Mouse (Mus musculus) brain, embryonic 18.5 days (tissue): Measurements from ENCODE around the gene Nutf2-ps1.
"Not testable (repeated sequence)": the region's sequence is repeated elsewhere in the genome, so short reads cannot be mapped to it uniquely, and the experiment has no call there.

Experiments
- DNase-seq: peaks from one replicate; pipeline ENCODE4 v3.0.0-alpha.2; 2012; ENCODE audit warnings: low read depth, low spot score

Nutf2-ps1 gene

DNA sequence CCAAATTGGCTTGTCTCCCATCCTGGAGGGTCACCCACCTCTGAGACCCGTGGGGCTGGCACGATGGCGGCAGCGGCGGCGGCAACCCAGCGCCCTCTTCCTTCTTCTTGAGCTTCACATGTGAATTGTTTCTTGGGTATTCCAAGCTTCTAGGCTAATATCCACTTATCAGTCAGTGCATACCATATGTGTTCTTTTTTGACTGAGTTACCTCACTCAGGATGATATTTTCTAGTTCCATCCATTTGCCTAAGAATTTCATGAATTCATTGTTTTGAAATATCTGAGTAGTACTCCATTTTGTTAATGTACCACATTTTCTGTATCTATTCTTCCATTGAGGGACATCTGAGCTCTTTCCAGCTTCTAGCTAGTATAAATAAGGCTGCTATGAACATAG, at the start of gene Nutf2-ps1:
Gene Nutf2-ps1 (minus strand): TSS at position 101 of the 400 bp plus-strand sequence.
- not testable (repeated sequence) for DNase-seq

GRCm38 (mm10) chr19:53638041-53638440, 49.2 kb upstream of the Nutf2-ps1 start:
- DNase-seq: no peak

DNA sequence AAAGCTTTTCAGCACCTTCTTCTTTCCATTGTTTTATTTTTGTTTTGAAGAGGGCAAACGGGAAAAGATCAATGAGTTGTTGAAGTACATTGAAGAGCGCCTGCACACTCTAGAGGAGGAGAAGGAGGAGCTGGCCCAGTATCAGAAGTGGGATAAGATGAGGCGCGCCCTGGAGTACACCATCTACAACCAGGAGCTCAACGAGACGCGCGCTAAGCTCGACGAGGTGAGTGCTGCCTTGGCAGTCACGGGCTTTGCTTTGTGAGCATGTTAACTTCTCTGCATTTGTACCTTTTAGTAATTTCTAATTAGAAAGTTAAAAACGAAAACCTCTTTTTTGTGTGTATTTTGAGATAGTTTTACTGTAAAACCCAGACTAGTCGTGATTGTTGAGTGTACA, 32.8 kb upstream of the Nutf2-ps1 start:
- no peak for DNase-seq

- no peak for DNase-seq
Measured at GRCm38 (mm10) chr19:53608921-53609320, 20.1 kb upstream of the Nutf2-ps1 start.

GRCm38 (mm10) chr19:53601363-53601655, 12.4 kb upstream of the Nutf2-ps1 start:
- no peak for DNase-seq

DNA sequence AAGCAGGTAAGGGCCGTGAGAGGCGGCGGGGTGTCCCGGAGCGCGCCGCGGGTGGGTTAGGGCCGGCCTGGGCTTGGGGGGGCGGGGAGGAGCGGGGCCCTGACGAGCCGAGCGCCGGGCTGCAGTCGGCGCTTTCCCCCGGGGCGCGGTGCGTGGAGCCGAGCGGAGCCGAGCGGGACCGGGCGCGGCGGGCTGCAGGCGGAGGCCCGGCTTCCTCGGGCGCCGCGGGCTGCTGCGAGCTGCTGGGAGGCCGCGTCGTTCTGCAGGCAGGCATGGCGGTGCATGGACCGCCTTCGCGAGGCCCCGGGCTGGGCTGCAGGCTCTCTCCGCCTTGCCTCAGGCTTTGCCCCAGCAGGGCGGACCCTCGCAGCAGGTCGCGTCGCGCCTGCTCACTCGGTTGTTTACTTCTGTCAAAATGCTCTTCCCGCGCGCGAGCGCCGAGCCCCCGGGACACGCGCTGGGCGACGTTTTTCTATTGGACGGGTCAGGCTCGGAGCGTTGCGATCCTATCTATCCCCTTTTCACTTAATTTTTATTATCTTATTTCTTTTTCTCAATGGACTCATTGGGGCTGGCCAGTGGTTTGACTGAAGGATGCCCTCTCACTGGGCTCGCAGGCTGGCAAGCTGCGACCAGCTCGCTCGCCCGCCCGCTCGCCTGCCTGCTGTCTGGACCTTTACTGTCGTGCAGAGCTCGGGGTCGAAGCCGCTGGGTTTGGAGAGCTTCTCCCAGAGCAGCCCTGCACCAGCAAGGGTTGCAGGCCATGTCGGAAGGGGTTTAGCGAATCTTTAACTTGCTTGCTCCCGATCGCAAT, 11.9 kb upstream of the Nutf2-ps1 start:
- DNase-seq: no peak

DNA sequence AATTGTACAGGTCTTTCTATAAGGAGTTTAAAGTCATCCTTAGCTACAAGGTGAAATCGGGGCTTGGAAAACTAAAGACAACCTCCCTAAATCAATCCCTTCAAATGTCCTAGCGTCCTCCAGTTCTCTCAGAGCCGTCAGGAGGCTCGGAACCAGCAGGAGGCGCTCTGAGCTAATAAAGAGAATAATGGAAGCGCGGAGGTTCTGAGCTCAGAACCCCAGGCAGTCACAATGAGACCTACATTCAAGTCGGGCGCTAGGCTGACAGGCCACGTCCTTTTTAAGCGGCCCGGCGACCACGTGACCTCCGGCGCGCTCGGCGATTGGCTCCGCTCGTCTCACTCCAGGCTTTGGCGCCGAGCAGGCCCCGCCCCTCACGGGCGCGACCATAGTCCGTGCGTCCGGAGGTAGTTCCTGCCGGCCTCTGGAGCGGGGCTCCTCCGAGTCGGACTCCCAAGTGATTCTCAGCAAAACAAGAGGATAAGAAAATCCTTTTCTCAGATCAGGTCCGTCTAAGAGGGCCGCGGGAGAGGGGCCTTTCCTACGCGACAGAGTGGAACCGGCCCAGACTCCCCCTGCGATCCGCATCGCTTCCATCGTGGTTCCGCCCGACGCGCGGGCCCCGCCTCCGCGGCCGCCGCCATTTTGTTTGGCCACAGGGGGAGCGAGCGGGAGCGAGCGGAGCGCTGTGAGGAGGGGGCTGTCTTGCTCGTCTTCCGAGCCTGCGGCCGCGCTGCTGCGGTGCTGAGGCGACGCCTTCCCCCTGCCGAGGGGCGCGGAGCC, 11.1 kb upstream of the Nutf2-ps1 start, which contains the start of gene Smc3:
Gene Smc3 (plus strand): TSS at position 642 of the 783 bp plus-strand sequence.
- peak; percentile 92 for DNase-seq

GRCm38 (mm10) chr19:53596723-53597474, 8.0 kb upstream of the Nutf2-ps1 start:
- DNase-seq: no peak

GRCm38 (mm10) chr19:53587686-53588085, 1.2 kb downstream of the Nutf2-ps1 start:
- not testable (repeated sequence) for DNase-seq

DNA sequence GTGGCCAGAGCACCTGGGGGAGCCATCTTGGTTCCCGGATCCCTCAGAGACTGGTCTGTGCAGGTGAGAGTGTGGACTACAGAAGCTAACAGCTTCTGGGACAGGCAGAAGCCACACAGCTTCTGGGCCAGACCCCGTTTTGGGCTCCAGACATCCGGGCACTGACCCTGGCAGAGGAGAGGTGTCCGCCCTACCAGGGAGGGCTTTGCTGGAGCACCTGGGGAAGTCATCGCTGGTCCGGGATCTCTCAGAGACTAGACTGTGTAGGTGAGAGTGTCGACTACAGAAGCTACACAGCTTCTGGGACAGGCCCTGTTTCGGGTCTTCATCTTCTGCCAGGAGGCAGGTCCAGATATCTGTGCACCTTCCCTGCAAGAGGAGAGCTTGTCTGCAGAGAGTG, 8.6 kb downstream of the Nutf2-ps1 start:
- DNase-seq: not testable (repeated sequence)

- peak; percentile 47 for DNase-seq
Measured at GRCm38 (mm10) chr19:53578597-53579252, 10.1 kb downstream of the Nutf2-ps1 start.

DNA sequence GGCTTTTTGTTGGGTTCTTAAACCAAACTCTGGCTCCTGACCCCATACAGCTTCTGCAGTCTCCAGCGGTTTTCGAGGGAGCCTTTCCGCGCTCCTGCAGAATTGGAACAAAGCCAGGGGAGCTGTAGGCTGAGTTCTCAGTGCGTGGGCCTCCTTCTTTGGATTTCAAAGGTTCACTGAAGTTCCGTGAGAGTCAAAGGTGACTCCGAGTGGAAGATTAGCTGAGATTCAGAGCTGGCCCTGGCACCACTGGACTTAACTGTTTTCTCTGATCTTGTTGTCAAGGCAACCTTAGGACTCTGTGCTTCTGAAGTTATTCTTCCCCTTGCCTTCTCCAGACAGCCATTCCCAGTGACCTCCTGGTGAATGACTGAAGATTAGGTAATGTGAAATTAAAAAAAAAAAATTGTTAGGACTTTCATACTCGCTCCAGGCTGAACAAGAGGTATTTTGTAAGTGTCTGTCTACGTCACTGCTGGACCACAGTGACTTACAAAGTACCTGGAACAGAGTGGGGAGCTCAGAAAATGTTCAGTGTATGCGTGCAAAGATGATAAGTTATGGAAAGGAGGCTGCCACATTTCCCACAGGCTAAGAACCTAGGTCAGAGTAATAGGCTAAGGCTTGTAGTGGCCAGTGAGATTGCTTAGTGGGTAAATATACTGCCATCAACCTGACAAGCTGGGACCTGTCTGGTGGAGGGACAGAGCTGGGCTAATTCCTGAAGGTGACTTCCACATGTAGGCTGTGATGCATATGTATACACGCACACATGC, 11.7 kb downstream of the Nutf2-ps1 start:
- DNase-seq: no peak

DNA sequence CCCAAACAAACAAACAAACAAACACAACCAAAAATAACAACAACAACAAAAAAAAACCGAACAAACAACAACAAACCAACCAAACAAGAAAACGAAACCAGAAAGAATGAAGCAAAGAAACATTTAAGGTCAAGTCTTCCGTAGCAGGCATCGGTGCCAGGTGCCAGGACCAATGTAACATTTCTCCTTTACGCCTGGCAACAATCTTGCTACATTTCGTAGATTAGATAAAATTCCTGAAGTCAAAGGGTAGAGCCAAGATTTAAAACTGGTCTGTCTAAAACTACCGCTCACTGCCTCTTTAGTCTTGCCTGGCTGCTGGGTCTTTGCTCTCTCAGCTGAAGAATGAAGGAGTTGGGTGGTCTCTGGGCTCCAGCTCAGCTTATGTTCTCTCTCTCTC, 12.8 kb downstream of the Nutf2-ps1 start:
- no peak for DNase-seq

DNA sequence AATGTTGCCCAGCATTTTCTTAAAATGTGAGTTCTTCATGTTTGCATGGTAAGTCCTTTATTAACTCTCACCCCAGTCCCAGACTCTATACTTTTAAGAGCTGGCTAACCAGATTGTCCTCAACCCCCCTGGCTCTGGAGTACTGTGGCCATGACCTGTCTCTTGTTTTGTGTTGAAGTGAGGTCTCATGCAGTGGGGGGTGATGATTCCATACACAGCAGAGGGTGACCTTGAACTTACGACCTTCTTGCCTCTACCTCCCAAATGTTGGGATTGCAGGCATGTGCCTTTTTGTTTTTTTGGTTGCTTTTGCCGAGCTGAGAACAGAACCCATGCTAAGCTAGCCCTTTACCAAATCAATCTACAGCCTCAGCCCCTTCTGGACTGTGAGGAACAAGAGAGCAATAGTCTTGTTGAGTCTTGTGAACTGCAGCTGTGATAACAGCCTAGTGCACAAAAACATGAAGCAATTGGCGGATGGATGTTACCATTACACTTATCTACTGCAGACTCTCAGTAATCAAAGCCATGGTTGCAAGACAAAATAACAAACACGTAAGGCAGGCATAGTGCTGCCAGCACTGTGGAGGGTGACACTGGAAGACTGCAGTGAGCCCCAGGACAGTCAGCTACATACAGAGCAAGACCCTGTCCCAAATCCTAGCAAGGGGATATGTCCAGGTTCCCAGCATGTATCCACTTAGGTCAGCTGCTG, 13.4 kb downstream of the Nutf2-ps1 start:
- DNase-seq: no peak

GRCm38 (mm10) chr19:53574546-53574945, 14.3 kb downstream of the Nutf2-ps1 start:
- DNase-seq: no peak

DNA sequence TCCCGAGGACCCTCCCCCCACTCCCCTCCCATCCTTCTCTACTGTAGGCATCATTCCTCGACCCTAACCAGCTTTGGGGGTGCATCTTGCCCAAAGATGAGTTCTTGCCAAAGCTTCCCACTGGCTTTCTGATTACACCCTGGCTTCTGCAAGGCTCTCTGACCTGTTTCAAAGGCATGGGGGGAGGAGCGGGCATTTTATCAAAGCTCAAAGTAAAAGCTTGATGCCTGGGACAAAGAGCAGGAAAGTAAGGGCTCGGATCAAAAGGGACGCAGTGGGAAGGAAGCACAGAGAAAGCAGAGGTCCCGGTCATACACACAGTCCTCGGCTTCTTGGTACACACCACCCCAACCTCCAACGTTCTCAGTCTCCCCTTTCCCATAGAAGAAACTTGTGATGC, 14.7 kb downstream of the Nutf2-ps1 start:
- no peak for DNase-seq

DNA sequence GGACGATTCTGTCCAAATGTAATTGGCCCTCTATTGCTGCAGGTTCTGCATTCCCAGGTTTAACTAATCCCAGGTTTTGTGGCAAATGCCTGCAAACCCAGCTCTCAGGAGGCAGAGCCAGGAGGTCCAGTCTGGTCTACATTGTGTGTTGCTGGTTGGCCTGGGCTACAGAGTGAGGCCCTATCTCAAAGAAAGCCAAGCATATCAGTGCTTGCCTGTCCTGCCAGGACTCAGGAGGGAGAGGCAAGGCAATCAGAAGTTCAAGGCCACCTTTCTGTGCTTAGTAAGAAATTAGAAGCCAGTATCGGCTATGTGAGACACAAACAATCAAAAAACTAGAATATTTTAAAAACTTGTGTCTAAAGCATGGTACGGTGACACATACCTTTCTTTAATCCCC, 15.7 kb downstream of the Nutf2-ps1 start:
- no peak for DNase-seq

DNA sequence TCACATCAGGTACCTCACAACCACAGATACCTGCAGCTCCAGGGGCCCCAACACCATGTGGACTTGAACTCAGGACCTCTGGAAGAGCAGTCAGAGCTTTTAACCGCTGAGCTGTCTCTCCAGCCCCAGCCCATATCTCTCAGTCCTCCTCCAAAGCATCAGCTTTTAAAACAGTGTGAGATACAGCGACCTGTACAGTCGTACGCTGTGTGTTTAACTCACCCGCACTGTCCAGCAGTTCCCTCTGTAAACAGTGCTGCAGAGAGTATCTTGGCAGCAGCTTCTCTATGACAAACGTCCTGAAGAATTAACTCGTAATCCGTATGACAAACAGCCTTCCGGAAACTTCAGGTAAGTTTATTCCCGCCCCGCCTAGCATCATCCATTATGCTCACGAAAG, 16.3 kb downstream of the Nutf2-ps1 start:
- DNase-seq: no peak

DNA sequence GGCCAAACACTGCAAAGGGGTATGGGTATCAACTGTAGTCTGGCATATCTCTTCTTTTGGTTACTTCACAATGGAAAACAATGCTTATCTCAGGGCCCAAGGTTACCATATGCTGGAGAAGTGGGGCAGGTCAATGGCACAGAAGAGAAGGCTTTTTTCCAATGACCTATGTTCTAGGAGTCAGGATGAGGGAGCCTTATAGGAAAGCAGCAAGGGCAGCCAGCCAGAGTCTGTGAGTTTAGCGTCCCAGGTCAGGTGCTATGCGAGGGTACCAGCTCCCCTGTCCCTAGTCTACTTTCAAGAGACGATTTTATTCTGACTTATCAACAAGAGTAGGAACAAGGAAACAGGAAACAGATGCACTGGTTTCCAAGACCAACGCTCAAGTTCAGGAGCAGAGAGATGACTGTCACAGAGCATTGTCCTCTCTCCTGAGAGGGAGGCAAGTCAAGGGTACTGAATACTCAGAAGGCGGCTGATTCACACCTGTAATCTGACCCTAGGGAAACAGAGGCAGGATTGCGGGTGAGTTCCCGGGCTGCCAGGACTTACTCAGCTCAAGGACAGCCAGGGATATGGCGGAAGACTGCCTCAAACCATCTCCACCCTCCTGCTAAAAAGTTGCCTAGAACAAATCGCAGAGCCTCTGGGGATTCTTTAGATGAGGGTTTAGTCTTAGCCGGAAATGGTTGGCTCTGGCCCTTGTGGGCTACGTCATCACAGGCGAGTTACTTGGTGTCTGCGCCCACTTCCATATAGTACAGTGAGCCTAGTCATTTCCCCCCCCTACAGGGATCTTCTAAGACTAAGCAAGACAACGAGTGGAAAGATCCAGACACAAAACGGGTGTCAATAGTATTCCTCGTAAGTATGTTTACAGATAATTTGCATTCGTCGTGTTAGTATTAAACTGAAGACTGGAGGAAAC, 17.1 kb downstream of the Nutf2-ps1 start:
- no peak for DNase-seq
